Mouse (Mus musculus): Measurements from ENCODE around the gene Cnpy3.

DNA sequence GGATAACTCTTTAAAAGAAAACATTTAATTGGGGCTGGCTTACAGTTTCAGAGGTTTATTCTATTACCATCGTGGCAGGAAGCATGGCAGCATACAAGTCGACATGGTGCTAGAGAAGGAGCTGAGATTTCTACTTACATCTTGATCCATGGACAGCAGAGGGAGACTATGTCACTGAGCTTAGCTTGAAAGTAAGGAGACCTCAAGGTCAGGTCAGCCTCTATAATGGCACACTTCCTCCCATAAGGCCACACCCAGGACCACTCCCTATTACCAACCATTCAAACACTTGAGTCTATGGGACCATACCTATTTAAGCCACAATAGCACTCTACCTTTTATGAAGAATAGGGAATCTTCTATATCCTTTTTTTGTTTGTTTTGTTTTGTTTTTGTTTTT is 40.9 kb upstream of the Cnpy3 start:
- TF ChIP-seq GATA1 (IDR thresholded peaks at IDR 0.05; ENCODE audit: low read length) = no peak
- TF ChIP-seq TAL1 (IDR thresholded peaks at IDR 0.05; ENCODE audit: low read length) = no peak
